Mouse (Mus musculus): ENCODE data around the gene Aptx. TPM values are rescaled to one million over a fixed set of nuclear protein-coding genes. Genes with fewer than 3 reads are reported as not detected.

The Aptx gene
- 3.8 and 4.4 TPM in 2 replicates for polyA plus RNA-seq (2012; rRNA removed)

DNA sequence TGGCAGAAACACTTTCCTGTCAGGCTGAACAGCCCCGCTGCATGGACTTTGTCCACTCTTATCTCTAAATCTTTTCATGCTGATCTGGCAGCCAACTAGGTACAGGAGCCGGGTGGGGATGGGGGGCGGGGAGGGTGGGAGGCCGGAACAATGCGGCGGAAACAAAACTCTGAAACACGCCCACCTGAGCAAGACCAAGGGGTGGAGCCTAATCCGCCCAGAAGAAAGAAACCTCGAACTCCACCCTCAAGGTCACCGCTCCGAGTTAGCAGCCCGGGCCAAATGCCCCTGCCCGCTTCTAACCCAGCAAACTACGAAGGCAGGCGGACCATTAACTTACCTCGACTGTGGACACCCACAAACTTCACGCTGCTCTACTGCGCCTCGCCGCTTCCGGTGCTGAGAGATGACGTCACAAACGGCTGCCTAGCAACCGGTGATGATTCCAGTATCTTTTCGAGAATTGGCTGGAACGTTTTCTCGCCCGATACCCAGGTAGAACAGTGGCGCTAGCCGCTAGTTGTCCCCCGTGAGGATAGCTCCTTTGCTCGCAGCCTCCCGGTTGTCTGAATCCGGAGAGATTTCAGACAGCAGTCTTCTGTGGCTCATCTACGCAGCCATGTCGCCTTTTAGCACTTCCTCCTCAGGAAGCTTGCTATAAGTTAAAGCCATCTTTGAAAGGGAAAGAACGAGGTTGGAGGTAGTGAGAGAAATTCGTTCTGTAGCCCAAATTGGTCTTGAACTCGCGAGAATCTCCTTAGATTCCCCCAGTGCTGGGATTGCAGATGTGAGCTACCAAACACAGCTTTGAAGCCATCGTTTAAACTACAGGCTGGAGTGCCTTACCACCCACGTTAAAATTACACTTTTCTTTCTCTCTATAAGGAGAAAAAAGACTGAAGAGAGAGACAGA, at the start of gene Aptx:
Gene Aptx, minus strand, starts transcription at position 398 of the 913 bp plus-strand sequence.
- under 1% methylated on average over 42 of the region's 42 CpGs for WGBS
- Histone ChIP-seq H3K36me3 (ENCODE audit: control insufficient read depth, insufficient read depth, low read length) (no peaks in the 10 kb centered on the region), H3K4me1 (ENCODE audit: control insufficient read depth, insufficient read depth, insufficient read length) (no peaks in the 10 kb centered on the region), H3K27me3 (ENCODE audit: control insufficient read depth, insufficient read depth, low read length) (no peaks in the 10 kb centered on the region), H3K4me3 (ENCODE audit: extremely low read depth, insufficient read depth, insufficient read length) (peak within 1 kb of the TSS; percentile 95), H3K27ac (ENCODE audit: insufficient read depth, low read length) (peak within 1 kb of the TSS; percentile 100)
- DNase-seq (ENCODE audit: low read depth in 1 of 2, low spot score in 2 of 2), result peak; percentile 93 to 94
- TF ChIP-seq CTCF (IDR thresholded peaks at IDR 0.05; ENCODE audit: extremely low read depth, insufficient read depth, insufficient read length, insufficient replicate concordance) (peak; percentile 17; the same call in 1 of the 2 replicates), POLR2A (IDR thresholded peaks at IDR 0.05; ENCODE audit: low read depth, low read length) (peak; percentile 73)

DNA sequence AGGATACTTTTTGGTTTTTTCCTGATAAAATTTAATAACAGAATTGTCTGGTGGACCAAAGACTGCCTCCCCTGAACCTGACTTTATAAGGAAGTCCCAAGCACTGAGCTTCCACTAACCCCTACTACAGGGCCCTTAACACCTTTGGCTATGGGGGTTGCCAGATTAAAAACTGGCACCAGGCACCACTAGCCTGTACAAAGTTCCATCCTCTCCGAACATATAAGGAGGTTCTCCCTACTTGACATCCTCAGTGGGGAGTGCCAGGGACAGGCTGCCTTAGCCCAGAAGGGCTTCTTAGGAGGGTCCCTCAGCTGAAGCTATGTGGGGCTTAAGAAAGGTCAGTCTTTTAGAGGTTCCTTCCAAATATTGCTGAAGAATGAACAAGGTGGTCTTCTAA, 32.4 kb upstream of the Aptx start:
- H3K4me1 ChIP-seq (ENCODE audit: control insufficient read depth, insufficient read depth, insufficient read length), result no peaks in the 10 kb centered on the region
- no peak overlapping the region for H3K27ac ChIP-seq (ENCODE audit: insufficient read depth, low read length)
- no peak for TF ChIP-seq CTCF (IDR thresholded peaks at IDR 0.05; ENCODE audit: extremely low read depth, insufficient read depth, insufficient read length, insufficient replicate concordance)
- no peak for TF ChIP-seq POLR2A (IDR thresholded peaks at IDR 0.05; ENCODE audit: low read depth, low read length)
- H3K27me3 ChIP-seq (ENCODE audit: control insufficient read depth, insufficient read depth, low read length), result no peaks in the 10 kb centered on the region
- H3K36me3 ChIP-seq (ENCODE audit: control insufficient read depth, insufficient read depth, low read length), result peaks cover 38% of the 10 kb centered on the region
- DNase-seq (ENCODE audit: low read depth in 1 of 2, low spot score in 2 of 2), result no peak
- H3K4me3 ChIP-seq (ENCODE audit: extremely low read depth, insufficient read depth, insufficient read length), result no peak overlapping the region
- WGBS, result 85% methylated on average over 1 of the region's 1 CpGs

DNA sequence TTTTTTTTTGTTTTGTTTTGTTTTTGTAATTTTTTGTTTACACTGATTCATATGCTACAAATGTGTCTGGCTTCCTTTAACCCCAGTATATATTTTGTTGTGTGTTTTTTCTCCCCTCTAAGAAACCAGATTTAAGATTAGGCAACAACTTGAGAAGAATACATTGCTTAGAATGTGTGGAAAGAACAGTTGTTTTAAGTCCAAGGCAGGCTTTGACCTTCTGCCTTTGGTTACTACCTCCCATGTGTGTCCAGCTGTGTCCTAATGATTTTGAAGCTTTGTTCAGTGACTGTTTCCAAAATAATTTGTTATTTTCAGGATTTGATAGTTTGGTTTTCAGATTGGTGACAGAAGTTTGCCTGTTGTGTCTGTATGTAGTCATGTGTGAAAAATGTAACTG, 28.3 kb upstream of the Aptx start:
- H3K4me1 ChIP-seq (ENCODE audit: control insufficient read depth, insufficient read depth, insufficient read length), result no peaks in the 10 kb centered on the region
- no peak overlapping the region for H3K27ac ChIP-seq (ENCODE audit: insufficient read depth, low read length)
- peaks cover 44% of the 10 kb centered on the region for H3K36me3 ChIP-seq (ENCODE audit: control insufficient read depth, insufficient read depth, low read length)
- H3K27me3 ChIP-seq (ENCODE audit: control insufficient read depth, insufficient read depth, low read length), result no peaks in the 10 kb centered on the region
- TF ChIP-seq CTCF (IDR thresholded peaks at IDR 0.05; ENCODE audit: extremely low read depth, insufficient read depth, insufficient read length, insufficient replicate concordance), result no peak
- TF ChIP-seq POLR2A (IDR thresholded peaks at IDR 0.05; ENCODE audit: low read depth, low read length), result no peak
- DNase-seq (ENCODE audit: low read depth in 1 of 2, low spot score in 2 of 2), result no peak
- H3K4me3 ChIP-seq (ENCODE audit: extremely low read depth, insufficient read depth, insufficient read length), result no peak overlapping the region

DNA sequence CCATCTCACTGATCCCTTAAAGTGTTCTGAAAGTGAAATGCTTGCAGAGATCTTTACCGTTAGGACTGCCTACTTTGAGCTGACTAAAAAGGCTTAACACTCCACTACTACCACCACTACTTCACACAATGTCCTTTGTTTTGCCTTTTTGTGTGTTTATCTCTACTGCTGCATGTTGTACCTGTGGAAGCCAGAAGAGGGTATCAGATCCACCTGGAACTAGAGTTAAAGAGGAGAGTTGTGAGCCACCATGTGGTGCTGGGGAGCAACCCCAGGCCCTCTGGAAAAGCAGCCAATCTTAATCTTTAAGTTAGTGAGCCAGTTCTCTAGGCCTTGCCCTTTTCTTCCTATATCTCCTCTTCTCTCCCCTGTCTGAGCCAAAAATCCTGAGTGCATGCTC, 24.3 kb upstream of the Aptx start:
- Histone ChIP-seq H3K36me3 (ENCODE audit: control insufficient read depth, insufficient read depth, low read length) (peaks cover 38% of the 10 kb centered on the region), H3K27me3 (ENCODE audit: control insufficient read depth, insufficient read depth, low read length) (no peaks in the 10 kb centered on the region), H3K4me3 (ENCODE audit: extremely low read depth, insufficient read depth, insufficient read length) (no peak overlapping the region), H3K4me1 (ENCODE audit: control insufficient read depth, insufficient read depth, insufficient read length) (peaks cover 2% of the 10 kb centered on the region), H3K27ac (ENCODE audit: insufficient read depth, low read length) (no peak overlapping the region)
- DNase-seq (ENCODE audit: low read depth in 1 of 2, low spot score in 2 of 2), result no peak
- TF ChIP-seq CTCF (IDR thresholded peaks at IDR 0.05; ENCODE audit: extremely low read depth, insufficient read depth, insufficient read length, insufficient replicate concordance) (no peak), POLR2A (IDR thresholded peaks at IDR 0.05; ENCODE audit: low read depth, low read length) (no peak)
- 84% methylated on average over 1 of the region's 1 CpGs for whole genome bisulfite sequencing

DNA sequence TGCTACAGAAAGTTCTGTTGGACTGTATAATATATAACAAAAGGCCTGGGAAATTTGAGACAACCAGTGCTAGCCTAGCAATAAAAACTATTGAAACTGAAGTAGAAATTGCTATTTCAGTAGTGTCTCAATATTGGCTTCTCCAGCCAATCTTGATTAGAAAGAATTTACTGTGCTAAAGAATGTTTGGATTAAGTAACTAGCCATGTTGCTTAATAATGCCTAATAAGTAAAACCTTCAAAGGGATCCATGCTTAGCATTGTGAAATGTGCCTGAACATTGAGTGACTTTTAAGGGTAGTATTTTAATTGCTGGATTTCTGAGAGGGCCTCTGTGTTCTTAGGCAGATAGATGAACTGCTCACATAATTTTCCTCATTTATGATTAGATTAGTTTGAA, 22.6 kb upstream of the Aptx start:
- no peak overlapping the region for H3K4me3 ChIP-seq (ENCODE audit: extremely low read depth, insufficient read depth, insufficient read length)
- TF ChIP-seq CTCF (IDR thresholded peaks at IDR 0.05; ENCODE audit: extremely low read depth, insufficient read depth, insufficient read length, insufficient replicate concordance), result no peak

DNA sequence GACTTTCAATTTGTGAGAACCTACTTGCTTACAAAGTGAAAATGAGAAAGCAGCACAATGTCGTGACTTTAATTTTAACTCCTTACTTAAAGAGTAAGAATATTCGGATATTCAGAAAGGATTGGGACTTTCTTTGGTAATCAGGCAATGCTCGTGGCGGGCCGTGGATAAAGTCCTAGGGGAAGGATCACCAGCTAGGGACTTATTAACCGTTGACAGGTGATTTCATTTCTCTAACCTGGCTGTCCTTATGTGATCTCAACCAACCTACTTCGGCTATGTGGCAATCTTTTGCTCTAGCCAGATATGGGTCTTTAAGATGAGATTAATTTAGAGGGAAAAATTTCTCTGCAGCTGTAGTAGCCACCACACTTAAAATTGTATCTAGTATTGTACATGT, 22.1 kb upstream of the Aptx start:
- TF ChIP-seq CTCF (IDR thresholded peaks at IDR 0.05; ENCODE audit: extremely low read depth, insufficient read depth, insufficient read length, insufficient replicate concordance) (no peak), POLR2A (IDR thresholded peaks at IDR 0.05; ENCODE audit: low read depth, low read length) (no peak)
- H3K27ac ChIP-seq (ENCODE audit: insufficient read depth, low read length), result no peak overlapping the region
- no peaks in the 10 kb centered on the region for H3K27me3 ChIP-seq (ENCODE audit: control insufficient read depth, insufficient read depth, low read length)
- peaks cover 26% of the 10 kb centered on the region for H3K36me3 ChIP-seq (ENCODE audit: control insufficient read depth, insufficient read depth, low read length)
- H3K4me1 ChIP-seq (ENCODE audit: control insufficient read depth, insufficient read depth, insufficient read length), result peaks cover 2% of the 10 kb centered on the region
- no peak overlapping the region for H3K4me3 ChIP-seq (ENCODE audit: extremely low read depth, insufficient read depth, insufficient read length)
- DNase-seq (ENCODE audit: low read depth in 1 of 2, low spot score in 2 of 2), result no peak
- WGBS, result 80% methylated on average over 7 of the region's 7 CpGs

More for the DNA sequence above, 22.6 kb upstream of the Aptx start:
- H3K27me3 ChIP-seq (ENCODE audit: control insufficient read depth, insufficient read depth, low read length), result no peaks in the 10 kb centered on the region
- peaks cover 28% of the 10 kb centered on the region for H3K36me3 ChIP-seq (ENCODE audit: control insufficient read depth, insufficient read depth, low read length)
- DNase-seq (ENCODE audit: low read depth in 1 of 2, low spot score in 2 of 2), result no peak
- peaks cover 2% of the 10 kb centered on the region for H3K4me1 ChIP-seq (ENCODE audit: control insufficient read depth, insufficient read depth, insufficient read length)
- H3K27ac ChIP-seq (ENCODE audit: insufficient read depth, low read length), result no peak overlapping the region

Measured in spleen, adult 2 months (tissue).